Mouse (Mus musculus) C2C12 (cell line): Measurements from ENCODE around the gene Odc1.

Experiments
- CTCF ChIP-seq: IDR thresholded peaks from one replicate; pipeline ENCODE4 v1.5.1; 2011; ENCODE audit not compliant: control insufficient read depth, insufficient read depth, insufficient read length
- MAX ChIP-seq: IDR thresholded peaks from one replicate; pipeline ENCODE4 v1.6.1; 2011; ENCODE audit warnings: mild to moderate bottlenecking, control low read depth
- USF1 ChIP-seq: IDR thresholded peaks from one replicate; pipeline ENCODE4 v1.6.1; 2011; ENCODE audit warnings: low read depth, mild to moderate bottlenecking, control low read depth, moderate library complexity

DNA sequence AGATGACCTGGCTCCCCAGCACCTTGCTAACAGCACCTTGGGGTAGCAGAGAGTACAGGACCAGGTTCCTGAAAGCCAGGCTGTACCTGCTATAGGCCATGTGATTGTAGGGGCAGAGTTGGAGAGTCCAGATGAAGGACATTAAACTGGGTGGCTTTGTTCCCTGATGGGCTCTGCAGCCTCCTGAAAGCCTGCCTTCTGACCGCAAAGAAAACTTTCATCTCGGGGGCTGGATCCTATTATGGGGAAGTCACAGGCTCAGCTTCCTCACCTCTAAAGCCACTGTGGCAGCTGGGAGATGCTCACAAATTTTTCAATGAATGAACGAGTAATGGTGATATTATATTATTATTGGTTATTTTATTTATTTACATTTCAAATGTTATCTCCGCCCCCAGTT lies 49.8 kb upstream of the Odc1 start:
- no peak for TF ChIP-seq MAX
- TF ChIP-seq CTCF: no peak
- TF ChIP-seq USF1: no peak
